Mouse (Mus musculus): ENCODE data around the gene Glud1. TPM values are rescaled to one million over a fixed set of nuclear protein-coding genes. Genes with fewer than 3 reads are reported as not detected.
"Not testable (repeated sequence)": the region's sequence is repeated elsewhere in the genome, so short reads cannot be mapped to it uniquely, and the experiment has no call there.

Glud1 gene
- polyA plus RNA-seq, 1 experiment from 2014 or later: 64.4 TPM

GRCm38 (mm10) chr14:34303265-34303680 is 7.3 kb upstream of the Glud1 start:
- H3K27me3 ChIP-seq (ENCODE audit: control insufficient read depth, insufficient read depth, low read length): no peaks in the 10 kb centered on the region
- no peaks in the 10 kb centered on the region for H3K36me3 ChIP-seq (ENCODE audit: control insufficient read depth, insufficient read depth, low read length)
- no peak overlapping the region for H3K9ac ChIP-seq (ENCODE audit: low read depth, low read length)
- no peaks in the 10 kb centered on the region for H3K9me3 ChIP-seq (replicated peaks; ENCODE audit: control insufficient read depth, low read length)
- WGBS (ENCODE audit: insufficient replicate concordance): 31% methylated on average over 5 of the region's 5 CpGs
- ATAC-seq (replicated peaks; ENCODE audit: insufficient number of reproducible peaks, low FRiP score, low TSS enrichment): no peak
- no peak overlapping the region for H3K4me3 ChIP-seq (ENCODE audit: low read depth, low read length)
- no peak overlapping the region for H3K4me2 ChIP-seq
- H3K27ac ChIP-seq (ENCODE audit: low read depth, low read length): no peak overlapping the region
- H3K4me1 ChIP-seq (ENCODE audit: control insufficient read depth, insufficient read depth, low read length): no peaks in the 10 kb centered on the region

DNA sequence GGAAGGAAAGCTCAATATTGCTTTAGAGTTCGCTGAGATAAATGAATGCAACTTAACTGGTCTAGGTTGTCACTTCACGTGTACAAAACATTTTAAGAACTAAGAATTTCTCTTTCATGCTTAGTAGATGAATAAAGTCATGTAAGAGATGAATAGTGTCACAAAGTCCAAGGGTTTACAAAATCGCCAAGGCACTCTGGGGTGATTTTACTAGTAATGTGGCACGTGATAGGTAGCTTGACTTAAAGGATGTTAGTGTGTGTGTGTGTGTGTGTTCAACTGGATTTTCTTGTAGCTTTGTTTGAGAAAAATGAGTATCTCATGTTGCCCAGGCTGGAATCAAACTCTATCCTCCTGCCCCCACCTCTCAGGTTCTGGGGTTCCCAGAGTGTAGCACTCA is 1.3 kb upstream of the Glud1 start:
- no peak overlapping the region for H3K27ac ChIP-seq (ENCODE audit: low read depth, low read length)
- ATAC-seq (replicated peaks; ENCODE audit: insufficient number of reproducible peaks, low FRiP score, low TSS enrichment): no peak
- H3K4me2 ChIP-seq: peak overlapping the region; percentile 92

DNA sequence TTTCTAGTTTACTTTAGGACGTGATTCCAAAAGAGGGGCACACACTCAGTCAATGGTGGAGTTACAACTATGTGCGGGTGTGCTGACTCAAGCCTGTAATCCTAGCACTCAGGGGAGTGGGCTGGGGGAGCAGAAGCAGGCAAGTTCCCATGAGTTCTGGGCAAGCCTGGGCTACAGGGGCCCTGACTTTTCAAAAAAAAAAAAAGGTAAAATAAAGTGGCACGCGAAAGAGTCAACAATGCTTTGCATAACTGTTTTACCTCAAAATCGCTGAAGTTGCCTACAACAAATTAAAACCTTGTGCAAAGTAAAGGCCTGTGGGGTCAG is 657 bp upstream of the Glud1 start:
- WGBS (ENCODE audit: insufficient replicate concordance): 7% methylated on average over 5 of the region's 5 CpGs
- no peak for ATAC-seq (replicated peaks; ENCODE audit: insufficient number of reproducible peaks, low FRiP score, low TSS enrichment)
- no peaks in the 10 kb centered on the region for H3K36me3 ChIP-seq (ENCODE audit: control insufficient read depth, insufficient read depth, low read length)
- H3K9ac ChIP-seq (ENCODE audit: low read depth, low read length): peak overlapping the region; percentile 84
- no peaks in the 10 kb centered on the region for H3K27me3 ChIP-seq (ENCODE audit: control insufficient read depth, insufficient read depth, low read length)
- peak overlapping the region; percentile 72 for H3K4me3 ChIP-seq (ENCODE audit: low read depth, low read length)
- H3K9me3 ChIP-seq (replicated peaks; ENCODE audit: control insufficient read depth, low read length): no peaks in the 10 kb centered on the region
- peak overlapping the region; percentile 92 for H3K4me2 ChIP-seq
- peaks cover 15% of the 10 kb centered on the region for H3K4me1 ChIP-seq (ENCODE audit: control insufficient read depth, insufficient read depth, low read length)
- H3K27ac ChIP-seq (ENCODE audit: low read depth, low read length): peak overlapping the region; percentile 98

More for the DNA sequence above, 1.3 kb upstream of the Glud1 start:
- 86% methylated on average over 4 of the region's 4 CpGs for whole genome bisulfite sequencing (ENCODE audit: insufficient replicate concordance)
- no peaks in the 10 kb centered on the region for H3K36me3 ChIP-seq (ENCODE audit: control insufficient read depth, insufficient read depth, low read length)
- H3K9ac ChIP-seq (ENCODE audit: low read depth, low read length): peak overlapping the region; percentile 84; the same call in 1 of the 2 replicates
- peak overlapping the region; percentile 72; the same call in 1 of the 2 replicates for H3K4me3 ChIP-seq (ENCODE audit: low read depth, low read length)
- H3K27me3 ChIP-seq (ENCODE audit: control insufficient read depth, insufficient read depth, low read length): no peaks in the 10 kb centered on the region
- no peaks in the 10 kb centered on the region for H3K9me3 ChIP-seq (replicated peaks; ENCODE audit: control insufficient read depth, low read length)
- peaks cover 15% of the 10 kb centered on the region for H3K4me1 ChIP-seq (ENCODE audit: control insufficient read depth, insufficient read depth, low read length)

GRCm38 (mm10) chr14:34311021-34311631 is 599 bp downstream of the Glud1 start:
- H3K9ac ChIP-seq (ENCODE audit: low read depth, low read length): peak overlapping the region; percentile 96
- H3K27ac ChIP-seq (ENCODE audit: low read depth, low read length): peak overlapping the region; percentile 98
- no peaks in the 10 kb centered on the region for H3K27me3 ChIP-seq (ENCODE audit: control insufficient read depth, insufficient read depth, low read length)
- H3K4me1 ChIP-seq (ENCODE audit: control insufficient read depth, insufficient read depth, low read length): peaks cover 15% of the 10 kb centered on the region
- peak overlapping the region; percentile 92 for H3K4me2 ChIP-seq
- H3K36me3 ChIP-seq (ENCODE audit: control insufficient read depth, insufficient read depth, low read length): no peaks in the 10 kb centered on the region
- no peaks in the 10 kb centered on the region for H3K9me3 ChIP-seq (replicated peaks; ENCODE audit: control insufficient read depth, low read length)
- peak overlapping the region; percentile 72 for H3K4me3 ChIP-seq (ENCODE audit: low read depth, low read length)
- WGBS (ENCODE audit: insufficient replicate concordance): under 1% methylated on average over 47 of the region's 47 CpGs
- peak; percentile 39; the same call in 1 of the 2 replicates for ATAC-seq (replicated peaks; ENCODE audit: insufficient number of reproducible peaks, low FRiP score, low TSS enrichment)

- Histone ChIP-seq H3K27me3 (ENCODE audit: control insufficient read depth, insufficient read depth, low read length) (no peaks in the 10 kb centered on the region), H3K4me1 (ENCODE audit: control insufficient read depth, insufficient read depth, low read length) (peaks cover 15% of the 10 kb centered on the region), H3K36me3 (ENCODE audit: control insufficient read depth, insufficient read depth, low read length) (no peaks in the 10 kb centered on the region), H3K27ac (ENCODE audit: low read depth, low read length) (0 out of 2 replicates have a peak overlapping the region, but pooled peaks have one; percentile 98), H3K4me2 (peak overlapping the region; percentile 92), H3K4me3 (ENCODE audit: low read depth, low read length) (peak overlapping the region; percentile 72), H3K9me3 (replicated peaks; ENCODE audit: control insufficient read depth, low read length) (no peaks in the 10 kb centered on the region), H3K9ac (ENCODE audit: low read depth, low read length) (peak overlapping the region; percentile 96)
- WGBS (ENCODE audit: insufficient replicate concordance): 2% methylated on average over 4 of the region's 4 CpGs
- ATAC-seq (replicated peaks; ENCODE audit: insufficient number of reproducible peaks, low FRiP score, low TSS enrichment): no peak
Observed at GRCm38 (mm10) chr14:34311691-34312090, 1.2 kb downstream of the Glud1 start.

GRCm38 (mm10) chr14:34312339-34313048 is 2.0 kb downstream of the Glud1 start:
- no peaks in the 10 kb centered on the region for H3K36me3 ChIP-seq (ENCODE audit: control insufficient read depth, insufficient read depth, low read length)
- no peaks in the 10 kb centered on the region for H3K9me3 ChIP-seq (replicated peaks; ENCODE audit: control insufficient read depth, low read length)
- no peak for ATAC-seq (replicated peaks; ENCODE audit: insufficient number of reproducible peaks, low FRiP score, low TSS enrichment)
- H3K4me2 ChIP-seq: peak overlapping the region; percentile 92
- H3K27me3 ChIP-seq (ENCODE audit: control insufficient read depth, insufficient read depth, low read length): no peaks in the 10 kb centered on the region
- H3K4me3 ChIP-seq (ENCODE audit: low read depth, low read length): peak overlapping the region; percentile 72
- no peak overlapping the region for H3K27ac ChIP-seq (ENCODE audit: low read depth, low read length)
- H3K9ac ChIP-seq (ENCODE audit: low read depth, low read length): peak overlapping the region; percentile 50
- peaks cover 15% of the 10 kb centered on the region for H3K4me1 ChIP-seq (ENCODE audit: control insufficient read depth, insufficient read depth, low read length)
- WGBS (ENCODE audit: insufficient replicate concordance): 30% methylated on average over 5 of the region's 6 CpGs

DNA sequence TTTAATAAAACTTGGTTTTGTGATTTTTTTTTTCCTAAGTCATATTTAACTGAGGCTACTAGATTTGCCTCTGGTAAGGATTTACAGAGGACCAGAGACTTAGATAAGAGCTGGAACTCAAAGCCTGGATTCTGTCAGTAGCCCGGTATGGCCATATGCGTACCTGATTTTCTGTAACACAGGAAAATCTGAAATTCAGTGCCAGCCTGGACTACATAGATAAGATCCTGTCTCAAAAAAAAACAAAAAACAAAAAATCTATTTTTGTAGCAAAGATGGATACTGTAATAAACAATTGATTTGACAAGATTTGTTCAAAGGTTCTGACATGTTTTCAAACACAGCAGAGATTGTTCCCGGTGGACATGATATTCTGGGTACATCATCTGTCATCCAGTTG is 3.1 kb downstream of the Glud1 start:
- H3K36me3 ChIP-seq (ENCODE audit: control insufficient read depth, insufficient read depth, low read length): no peaks in the 10 kb centered on the region
- no peaks in the 10 kb centered on the region for H3K27me3 ChIP-seq (ENCODE audit: control insufficient read depth, insufficient read depth, low read length)
- no peak overlapping the region for H3K4me3 ChIP-seq (ENCODE audit: low read depth, low read length)
- no peak overlapping the region for H3K27ac ChIP-seq (ENCODE audit: low read depth, low read length)
- no peak for ATAC-seq (replicated peaks; ENCODE audit: insufficient number of reproducible peaks, low FRiP score, low TSS enrichment)
- 49% methylated on average over 3 of the region's 3 CpGs for WGBS (ENCODE audit: insufficient replicate concordance)
- H3K4me2 ChIP-seq: no peak overlapping the region; the same call in 1 of the 2 replicates
- H3K4me1 ChIP-seq (ENCODE audit: control insufficient read depth, insufficient read depth, low read length): peaks cover 15% of the 10 kb centered on the region
- H3K9me3 ChIP-seq (replicated peaks; ENCODE audit: control insufficient read depth, low read length): no peaks in the 10 kb centered on the region
- H3K9ac ChIP-seq (ENCODE audit: low read depth, low read length): no peak overlapping the region

- H3K9me3 ChIP-seq (replicated peaks; ENCODE audit: control insufficient read depth, low read length); H3K9ac ChIP-seq (ENCODE audit: low read depth, low read length); H3K36me3 ChIP-seq (ENCODE audit: control insufficient read depth, insufficient read depth, low read length); H3K4me2 ChIP-seq; H3K27me3 ChIP-seq (ENCODE audit: control insufficient read depth, insufficient read depth, low read length); ATAC-seq (replicated peaks; ENCODE audit: insufficient number of reproducible peaks, low FRiP score, low TSS enrichment); H3K4me3 ChIP-seq (ENCODE audit: low read depth, low read length); H3K27ac ChIP-seq (ENCODE audit: low read depth, low read length): not testable (repeated sequence)
- H3K4me1 ChIP-seq (ENCODE audit: control insufficient read depth, insufficient read depth, low read length): peaks cover 15% of the 10 kb centered on the region
- 82% methylated on average over 8 of the region's 8 CpGs for WGBS (ENCODE audit: insufficient replicate concordance)
Observed at GRCm38 (mm10) chr14:34314383-34314782, 3.9 kb downstream of the Glud1 start.

All from heart, embryonic 11.5 days (tissue).